Mouse (Mus musculus): Measurements from ENCODE around the gene Klrb1f.

- TF ChIP-seq CTCF (IDR thresholded peaks at IDR 0.05) (no peak), POLR2A (IDR thresholded peaks at IDR 0.05; ENCODE audit: insufficient read depth, low read depth, low read length) (no peak), EP300 (IDR thresholded peaks at IDR 0.05; ENCODE audit: insufficient read depth, low read depth, low read length) (no peak)
These were observed 49.5 kb upstream of the Klrb1f start for GRCm38 (mm10) chr6:128996054-128996767.
